Mouse (Mus musculus) limb, embryonic 14.5 days (tissue): Measurements from ENCODE around the gene Gm45062. TPM values are rescaled to one million over a fixed set of nuclear protein-coding genes. Genes with fewer than 3 reads are reported as not detected.

Experiments used
- ATAC-seq: fragments of 200-750 bp; cut with Nextera tagmentation; 2 replicates; pipeline ENCODE4 v1.8.0; 2017; ENCODE audit warnings: low read depth, moderate number of reproducible peaks, moderate TSS enrichment; ENCODE audit not compliant: low FRiP score
- DNase-seq: peaks from one replicate; pipeline ENCODE4 v3.0.0-alpha.2; 2015; ENCODE audit warnings: low spot score
- H3K27ac ChIP-seq: fragments of 300-500 bp; sonication (generic); replicated peaks from 2 replicates; pipeline ENCODE4 v1.5.1; 2014; ENCODE audit warnings: low read depth, mild to moderate bottlenecking, low read length, moderate library complexity, mixed read lengths
- H3K27me3 ChIP-seq: fragments of 300-500 bp; sonication (generic); 2 replicates; pipeline ENCODE4 v1.6.1; 2014; ENCODE audit warnings: low read length, mixed read lengths; ENCODE audit not compliant: control insufficient read depth, insufficient read depth
- H3K36me3 ChIP-seq: fragments of 300-500 bp; sonication (generic); 2 replicates; pipeline ENCODE4 v1.6.1; 2014; ENCODE audit warnings: mild to moderate bottlenecking, low read length, moderate library complexity, mixed read lengths; ENCODE audit not compliant: control insufficient read depth, insufficient read depth
- H3K4me1 ChIP-seq: fragments of 300-500 bp; sonication (generic); 2 replicates; pipeline ENCODE4 v1.6.1; 2014; ENCODE audit warnings: antibody characterized with exemption, low read length, mixed read lengths; ENCODE audit not compliant: control insufficient read depth, insufficient read depth
- H3K4me2 ChIP-seq: fragments of 300-500 bp; sonication (generic); replicated peaks from 2 replicates; pipeline ENCODE4 v1.6.1; 2014; ENCODE audit warnings: low read depth, mild to moderate bottlenecking, low read length, moderate library complexity; ENCODE audit not compliant: severe bottlenecking
- H3K4me3 ChIP-seq: fragments of 300-500 bp; sonication (generic); replicated peaks from 2 replicates; pipeline ENCODE4 v1.5.1; 2014; ENCODE audit warnings: low read length
- H3K9ac ChIP-seq: fragments of 300-500 bp; sonication (generic); 2 replicates; pipeline ENCODE4 v1.6.1; 2014; ENCODE audit warnings: mild to moderate bottlenecking, low read depth, low read length, moderate library complexity; ENCODE audit not compliant: severe bottlenecking
- H3K9me3 ChIP-seq: fragments of 300-500 bp; sonication (generic); 2 replicates; pipeline ENCODE4 v1.6.1; 2016; ENCODE audit warnings: low read length; ENCODE audit not compliant: control insufficient read depth
- POLR2A ChIP-seq: fragments of 200-500 bp; IDR thresholded peaks from 2 replicates; pipeline ENCODE4 v1.8.0; 2012; ENCODE audit warnings: inconsistent platforms, mild to moderate bottlenecking, moderate library complexity, borderline replicate concordance; ENCODE audit not compliant: insufficient read depth, insufficient read length; ENCODE audit errors: extremely low read depth
- WGBS: fragments of 180-500 bp; shearing (Covaris S2); extraction: QIAGEN DNeasy Blood & Tissue Kit; methylation state at CpG from one replicate; pipeline ENCODE4 v1.1.7; 2014; 5-methylcytosine and 5-hydroxymethylcytosine counted together
- polyA plus RNA-seq, 2 experiments: library from polyadenylated mRNA; depleted of rRNA in 1 of 2; stranded (reverse) in 1 of 2; unstranded in 1 of 2; fragments of >200 nt; fragmentation: Nextera tagmentation in 1 of 2; extraction: Ambion mirVana in 1 of 2; gene quantifications; 2 replicates each; pipeline versions ENCODE4 v1.2.1 to v1.2.3; 2012 to 2014

The Gm45062 gene
- polyA plus RNA-seq, 2 experiments = 8.7 to 14.7 TPM

GRCm38 (mm10) chr6:8258316-8258715, 934 bp upstream of the Gm45062 start:
- Histone ChIP-seq H3K27ac (peak overlapping the region; percentile 65), H3K27me3 (no peaks in the 10 kb centered on the region), H3K9me3 (no peaks in the 10 kb centered on the region), H3K36me3 (peaks cover 3% of the 10 kb centered on the region; the same call in 1 of the 2 replicates), H3K4me2 (peak overlapping the region; percentile 83), H3K9ac (peak overlapping the region; percentile 69), H3K4me1 (peaks cover 5% of the 10 kb centered on the region; the same call in 1 of the 2 replicates), H3K4me3 (peak overlapping the region; percentile 69)
- TF ChIP-seq POLR2A = no peak
- ATAC-seq = no peak
- WGBS = 10% methylated on average over 6 of the region's 6 CpGs
- DNase-seq = no peak

GRCm38 (mm10) chr6:8259667-8260044, 406 bp downstream of the Gm45062 start:
- H3K27ac ChIP-seq = no peak overlapping the region

GRCm38 (mm10) chr6:8271047-8271446, 11.8 kb downstream of the Gm45062 start:
- Histone ChIP-seq H3K9ac (no peak overlapping the region), H3K4me3 (no peak overlapping the region), H3K27ac (no peak overlapping the region), H3K9me3 (no peaks in the 10 kb centered on the region), H3K4me1 (no peaks in the 10 kb centered on the region; the same call in 1 of the 2 replicates), H3K36me3 (0 out of 2 replicates have a peak, but pooled peaks cover 5% of the 10 kb centered on the region), H3K4me2 (no peak overlapping the region), H3K27me3 (no peaks in the 10 kb centered on the region)
- DNase-seq = no peak
- 85% methylated on average over 3 of the region's 3 CpGs for WGBS
- no peak for ATAC-seq
- TF ChIP-seq POLR2A = no peak

More at GRCm38 (mm10) chr6:8259667-8260044, 406 bp downstream of the Gm45062 start:
- ATAC-seq (no peak; the same call in 1 of the 2 replicates), DNase-seq (no peak)
- TF ChIP-seq POLR2A = no peak
- H3K4me3 ChIP-seq = peak overlapping the region; percentile 69
- H3K4me1 ChIP-seq = peaks cover 5% of the 10 kb centered on the region; the same call in 1 of the 2 replicates
- WGBS = 0% methylated on average over 8 of the region's 8 CpGs
- H3K9me3 ChIP-seq = no peaks in the 10 kb centered on the region
- H3K36me3 ChIP-seq = peaks cover 3% of the 10 kb centered on the region; the same call in 1 of the 2 replicates
- H3K27me3 ChIP-seq = no peaks in the 10 kb centered on the region
- H3K9ac ChIP-seq = peak overlapping the region; percentile 64
- peak overlapping the region; percentile 83 for H3K4me2 ChIP-seq

- Histone ChIP-seq H3K9me3 (no peaks in the 10 kb centered on the region), H3K27ac (no peak overlapping the region), H3K4me2 (no peak overlapping the region), H3K36me3 (0 out of 2 replicates have a peak, but pooled peaks cover 5% of the 10 kb centered on the region), H3K9ac (no peak overlapping the region), H3K4me3 (no peak overlapping the region), H3K4me1 (no peaks in the 10 kb centered on the region; the same call in 1 of the 2 replicates), H3K27me3 (no peaks in the 10 kb centered on the region)
- ATAC-seq (no peak), DNase-seq (peak; percentile 65)
- no peak for TF ChIP-seq POLR2A
- WGBS = 30% methylated on average over 6 of the region's 6 CpGs
Measured at GRCm38 (mm10) chr6:8274387-8275054, 15.3 kb downstream of the Gm45062 start.

GRCm38 (mm10) chr6:8275098-8275497, 15.8 kb downstream of the Gm45062 start:
- H3K27me3 ChIP-seq = no peaks in the 10 kb centered on the region
- no peak overlapping the region for H3K4me2 ChIP-seq
- TF ChIP-seq POLR2A = no peak
- no peaks in the 10 kb centered on the region; the same call in 1 of the 2 replicates for H3K4me1 ChIP-seq
- no peak overlapping the region for H3K27ac ChIP-seq
- H3K9me3 ChIP-seq = no peaks in the 10 kb centered on the region
- no peak overlapping the region for H3K4me3 ChIP-seq
- H3K9ac ChIP-seq = no peak overlapping the region
- WGBS = 5% methylated on average over 1 of the region's 1 CpGs
- 0 out of 2 replicates have a peak, but pooled peaks cover 5% of the 10 kb centered on the region for H3K36me3 ChIP-seq
- DNase-seq (peak; percentile 52), ATAC-seq (no peak)
